Mouse (Mus musculus): Measurements from ENCODE around the gene Btbd35f28.
"Not testable (repeated sequence)": the region's sequence is repeated elsewhere in the genome, so short reads cannot be mapped to it uniquely, and the experiment has no call there.

The Btbd35f28 gene

DNA sequence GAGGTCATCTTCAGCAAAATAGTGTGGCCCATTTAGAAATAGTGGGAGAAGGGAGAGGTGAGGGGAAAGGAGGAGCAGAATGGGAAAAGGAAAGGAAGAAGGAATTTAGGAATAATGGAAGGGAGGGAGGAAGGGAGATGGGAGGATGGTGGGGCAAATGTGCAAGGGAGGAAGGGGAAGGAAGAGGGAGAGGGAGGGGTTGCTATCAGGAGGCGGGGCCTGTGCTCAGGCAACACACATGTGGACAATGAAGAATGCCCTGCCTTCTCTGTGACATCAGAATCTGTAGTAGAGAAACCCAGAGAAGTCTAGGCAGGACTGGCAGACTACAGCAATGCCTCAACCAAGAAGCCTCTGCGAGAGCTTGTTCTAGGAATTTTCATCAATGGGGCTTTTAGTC lies at the start of gene Btbd35f28:
Gene Btbd35f28, plus strand, starts transcription at position 301 of the 400 bp plus-strand sequence.
- DNase-seq = not testable (repeated sequence)
